Mouse (Mus musculus) olfactory bulb, adult 2 months (tissue): ENCODE measurements at regions not wholly inside any gene's neighbourhood (a gene's known extent, or its start where the extent isn't known, plus 50 kb on each side); places are given as distances from the start of the nearest gene placed in this dataset.

Experiments
- CTCF ChIP-seq: fragments of 200-500 bp; IDR thresholded peaks from 2 replicates; pipeline ENCODE4 v1.5.1; 2012; ENCODE audit warnings: low read depth, mild to moderate bottlenecking, low read length, moderate library complexity; ENCODE audit not compliant: insufficient read depth
- POLR2A ChIP-seq: fragments of 200-500 bp; IDR thresholded peaks from 2 replicates; pipeline ENCODE4 v1.6.1; 2012; ENCODE audit warnings: mild to moderate bottlenecking, low read depth, low read length, moderate library complexity; ENCODE audit not compliant: insufficient read depth

GRCm38 (mm10) chr6:84299936-84300335 lies 291.5 kb downstream of the Dysf start:
- TF ChIP-seq POLR2A (no peak), CTCF (no peak)
